Mouse (Mus musculus) urinary bladder, postnatal 36 days (tissue): ENCODE results near the gene Mpeg1.

ENCODE experiments used
- DNase-seq, 2 experiments: peaks; one replicate each; pipeline ENCODE4 v3.0.0; 2022; ENCODE audit warnings: low spot score in 2 of 2, mixed read lengths in 1 of 2

Gene Mpeg1

DNA sequence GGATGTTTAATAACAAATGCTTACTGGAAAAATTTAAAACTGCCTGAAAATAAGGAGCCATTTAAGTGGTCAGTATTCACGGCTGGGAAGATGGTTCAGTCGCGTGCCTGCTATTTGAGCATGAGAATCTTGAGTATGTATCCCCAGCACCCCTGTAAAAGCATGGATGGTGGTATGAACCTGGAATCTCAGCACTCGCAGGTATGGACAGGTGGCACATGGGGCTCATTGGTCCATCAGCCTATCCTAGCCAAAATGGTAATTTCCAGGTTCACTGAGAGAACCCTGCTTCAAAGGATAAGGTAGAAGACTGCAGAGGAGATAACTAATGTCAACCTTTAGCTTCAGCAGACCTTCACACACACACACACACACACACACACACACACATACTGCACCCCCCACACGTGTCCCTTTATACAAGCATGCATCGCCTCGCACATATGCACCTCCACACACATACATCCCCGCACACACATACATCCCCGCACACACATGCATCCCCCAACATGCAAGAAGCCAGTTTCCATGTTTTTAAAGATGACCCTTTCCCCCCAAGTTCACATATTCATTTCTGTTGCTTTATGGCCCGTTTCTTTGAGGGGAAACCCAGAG lies 5.1 kb downstream of the Mpeg1 start:
- DNase-seq: no peak

DNA sequence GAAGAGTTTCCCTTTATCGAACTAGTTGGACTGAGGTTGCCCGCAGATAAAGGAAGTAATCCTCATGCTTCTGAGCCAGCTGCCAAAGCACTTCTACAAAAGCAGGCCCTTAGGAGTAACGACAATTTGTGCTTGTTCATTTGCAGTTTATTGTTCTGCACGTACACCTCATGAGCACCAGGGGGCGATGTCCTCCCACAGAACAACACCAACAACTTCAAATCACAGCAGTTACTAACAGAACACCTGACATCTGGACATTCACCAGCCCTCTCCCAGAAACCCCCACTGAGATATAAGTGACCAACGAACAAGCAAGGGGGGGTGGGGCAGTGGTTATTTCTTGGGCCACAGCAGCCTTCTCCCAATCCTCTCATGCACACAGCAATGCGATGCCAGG lies 5.6 kb downstream of the Mpeg1 start:
- DNase-seq: peak in 1 of 2 experiments; percentile 69

DNA sequence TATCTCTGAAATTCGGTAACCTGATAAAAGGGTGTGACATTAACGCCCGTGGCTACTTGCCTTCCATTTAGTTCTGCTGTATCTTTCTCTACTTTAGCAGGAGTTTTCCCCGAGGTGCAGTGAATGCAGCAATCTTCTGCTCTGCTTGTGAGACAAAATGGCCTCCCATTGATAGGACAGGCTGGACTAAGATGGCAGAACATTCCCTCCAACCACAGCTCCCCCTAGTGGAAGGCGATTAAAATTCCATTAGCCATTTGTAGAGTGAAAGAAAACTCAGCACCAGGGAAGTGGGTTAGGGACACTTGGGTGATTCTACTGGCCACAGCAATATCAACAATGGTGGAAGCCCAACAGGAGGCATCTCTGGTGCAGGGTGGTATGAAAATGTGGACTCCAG lies 6.9 kb downstream of the Mpeg1 start:
- no peak for DNase-seq

DNA sequence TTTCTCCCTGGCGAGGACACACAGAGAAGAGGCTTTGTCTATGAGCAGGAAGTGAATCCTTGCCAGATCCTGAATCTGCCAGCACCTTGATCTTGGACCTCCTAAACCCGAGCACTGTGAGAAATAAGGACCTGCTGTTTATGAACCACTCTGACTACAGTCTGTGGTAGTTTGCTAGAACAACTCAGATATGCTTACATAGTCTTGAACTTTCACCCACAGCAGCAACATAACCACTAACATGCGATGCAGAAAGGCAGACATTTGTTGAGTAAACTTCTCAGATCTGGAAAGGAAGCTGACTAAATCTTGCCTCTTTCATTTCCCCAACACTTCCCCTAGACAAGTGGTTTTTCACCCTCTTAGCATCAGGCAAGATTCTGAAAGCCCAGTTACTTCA lies 11.3 kb downstream of the Mpeg1 start:
- DNase-seq: no peak

DNA sequence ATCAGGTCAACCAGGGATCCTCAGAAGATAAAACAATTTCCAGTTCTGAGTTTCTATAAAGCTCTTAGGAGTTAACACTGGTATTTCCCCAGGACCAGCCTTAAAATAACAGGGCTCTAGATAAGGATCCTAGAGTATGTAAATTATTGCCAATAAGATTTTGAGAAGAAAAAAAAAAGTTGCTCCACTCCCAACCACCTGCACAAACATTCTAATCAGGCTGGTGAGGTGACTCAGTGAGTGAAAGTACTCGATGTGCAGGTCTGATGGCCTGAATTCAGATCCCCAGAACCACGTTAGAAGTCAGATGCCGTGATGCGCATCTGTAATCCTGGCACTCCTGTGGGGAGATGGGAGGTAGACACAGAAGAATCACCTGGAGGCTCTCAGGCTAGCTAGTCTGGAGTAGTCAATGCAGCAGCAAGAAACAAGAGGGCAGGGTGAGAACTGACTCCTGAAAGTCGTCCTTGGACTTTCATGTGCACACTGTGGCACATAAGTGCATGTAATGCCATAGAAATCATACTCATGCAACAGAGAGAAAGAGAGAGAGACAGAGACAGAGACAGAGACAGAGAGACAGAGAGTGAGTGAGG lies 11.9 kb downstream of the Mpeg1 start:
- DNase-seq: peak in 1 of 2 experiments; percentile 44

DNA sequence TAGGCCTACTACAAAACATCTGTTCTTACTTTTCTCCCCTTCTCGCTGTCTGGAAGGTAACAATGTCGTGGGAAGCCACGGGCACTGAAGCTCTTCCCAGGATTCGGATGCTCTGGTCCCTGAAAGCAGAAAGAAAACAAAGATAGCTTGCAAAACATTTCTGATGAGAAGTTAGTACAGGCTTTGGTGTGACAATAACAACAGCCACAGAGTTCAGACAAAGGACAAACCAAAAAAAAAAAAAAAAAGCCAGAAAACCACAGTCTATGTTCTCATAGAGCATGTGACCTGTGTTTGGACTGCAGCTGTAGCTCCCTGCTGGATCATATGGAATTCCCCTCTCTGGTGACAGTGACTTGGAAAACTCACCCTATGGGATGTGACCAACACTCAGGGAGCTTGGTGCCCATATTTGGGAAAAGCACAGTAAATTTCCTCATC lies 12.6 kb downstream of the Mpeg1 start:
- no peak for DNase-seq

DNA sequence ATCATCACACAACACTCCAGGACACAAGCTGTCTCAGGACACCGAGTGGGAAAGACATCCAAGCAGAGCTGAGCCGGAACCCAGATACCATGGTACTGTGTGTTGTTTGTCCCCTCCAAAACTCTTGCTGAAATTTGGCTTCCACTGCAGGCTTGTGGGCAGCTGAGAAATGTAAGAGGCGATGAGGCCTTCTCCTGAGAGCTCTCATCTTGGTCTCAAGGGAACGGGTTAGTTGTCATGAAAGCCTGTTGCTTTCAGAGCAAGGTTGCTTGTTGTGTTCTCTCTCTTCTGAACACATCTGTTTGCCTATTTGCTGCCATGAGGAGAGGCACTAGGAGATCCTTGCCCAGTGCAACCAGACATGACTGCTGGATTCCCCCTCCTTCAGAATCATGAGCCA lies 13.4 kb downstream of the Mpeg1 start:
- no peak for DNase-seq

DNA sequence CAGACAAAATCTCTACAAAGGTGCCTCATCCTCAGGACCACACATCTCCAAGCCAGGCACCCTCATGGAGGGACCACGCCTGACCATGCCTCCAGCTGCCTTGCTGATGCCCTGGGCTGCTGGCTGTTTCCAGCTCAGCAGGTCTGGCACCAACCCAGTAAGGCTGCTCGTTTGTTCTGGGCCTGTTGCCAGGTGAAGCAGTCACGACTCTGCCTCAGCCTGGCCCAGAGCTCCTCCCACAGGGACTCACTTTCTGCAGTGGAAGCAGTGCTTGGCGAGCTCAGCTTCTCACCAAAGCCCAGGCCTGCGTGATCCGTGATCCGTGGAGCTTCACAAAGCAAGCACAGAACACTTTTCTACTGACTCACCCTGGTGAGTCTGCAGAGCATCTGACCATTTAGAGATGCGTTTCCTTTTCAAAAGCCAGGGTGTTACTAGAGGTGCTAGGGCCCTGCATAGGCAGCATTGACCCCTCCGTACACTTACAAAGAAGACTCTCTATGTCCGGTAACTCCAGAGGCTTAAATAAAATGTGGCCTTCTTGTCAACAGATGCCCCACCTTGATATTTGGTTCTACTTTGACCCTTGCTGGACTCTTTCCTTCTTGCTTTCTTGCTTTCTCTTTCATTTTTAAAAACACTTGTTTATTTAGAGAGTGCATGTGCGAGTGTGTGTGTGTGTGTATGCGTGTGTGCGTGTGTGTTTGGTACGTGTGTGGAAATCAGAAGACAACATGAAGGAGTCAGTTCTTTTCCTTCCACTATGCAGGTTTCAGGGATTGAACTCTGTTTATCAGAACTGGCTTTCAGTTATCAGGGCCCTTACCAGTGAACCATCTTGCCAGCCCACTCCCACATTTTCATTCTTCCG lies 15.0 kb downstream of the Mpeg1 start:
- peak; percentile 89 to 94 for DNase-seq

DNA sequence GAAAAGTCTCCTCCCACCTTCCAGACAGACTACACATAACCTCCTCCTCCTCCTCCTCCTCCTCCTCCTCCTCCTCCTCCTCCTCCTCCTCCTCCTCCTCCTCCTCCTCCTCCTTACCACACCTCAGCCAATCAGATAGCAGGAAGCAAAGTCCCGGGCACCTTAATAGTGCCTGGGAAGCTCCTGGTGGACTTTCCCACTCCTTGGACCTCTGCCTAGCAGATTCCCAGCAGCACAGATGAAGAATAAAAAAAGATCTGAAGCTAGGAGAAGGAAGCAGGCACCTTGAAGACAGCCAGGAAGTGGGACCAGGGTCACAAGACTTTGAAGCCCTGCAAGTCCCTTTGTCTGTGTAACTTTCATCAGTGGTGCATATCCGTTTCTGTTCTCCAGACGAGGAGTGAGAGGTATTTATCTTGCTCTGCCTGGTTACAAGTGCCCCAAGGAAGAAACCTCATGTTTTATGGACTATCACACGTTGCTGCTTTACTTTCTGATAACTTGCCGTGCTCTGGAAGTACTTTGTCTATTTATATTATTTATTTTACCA lies 16.2 kb downstream of the Mpeg1 start:
- DNase-seq: no peak

DNA sequence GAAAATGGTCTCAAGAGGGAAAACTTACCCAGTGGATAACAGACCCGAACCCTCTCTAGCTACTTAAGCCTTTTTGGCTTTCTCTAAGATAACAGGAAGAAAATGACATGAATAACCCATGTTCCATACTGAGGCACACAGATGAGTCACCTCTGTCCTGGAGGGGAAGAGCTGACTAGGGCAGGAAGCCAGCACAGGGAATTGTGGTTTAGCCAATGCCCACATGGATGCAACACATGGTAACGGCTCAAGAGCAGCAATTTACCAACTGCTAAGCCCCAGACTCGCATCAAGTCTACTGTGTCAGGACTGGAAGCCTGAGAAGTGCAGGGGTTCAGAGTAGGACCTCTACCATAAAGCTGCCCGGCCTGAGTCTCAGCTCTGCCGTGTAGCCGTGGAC lies 17.8 kb downstream of the Mpeg1 start:
- no peak for DNase-seq

DNA sequence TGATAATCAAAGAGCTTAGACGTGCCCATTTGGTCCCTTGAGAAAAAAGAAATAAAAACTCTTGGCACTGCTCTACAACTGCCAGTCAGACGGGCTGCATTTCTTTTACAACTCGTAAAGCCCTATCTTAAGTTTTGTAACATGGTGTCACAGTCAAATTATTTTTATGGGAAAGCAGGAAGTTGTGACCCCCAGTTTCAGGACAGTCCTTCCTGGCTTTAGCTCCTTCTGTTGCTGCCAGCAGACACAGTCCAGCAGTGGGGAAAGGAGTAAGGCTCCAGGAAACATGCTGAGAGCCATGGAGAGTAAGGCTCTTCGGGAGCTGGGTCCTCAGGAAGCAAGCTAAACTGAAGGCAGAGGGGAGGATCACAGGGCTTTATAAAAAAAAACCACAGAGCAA lies 23.2 kb downstream of the Mpeg1 start:
- peak in 1 of 2 experiments; percentile 30 for DNase-seq

DNA sequence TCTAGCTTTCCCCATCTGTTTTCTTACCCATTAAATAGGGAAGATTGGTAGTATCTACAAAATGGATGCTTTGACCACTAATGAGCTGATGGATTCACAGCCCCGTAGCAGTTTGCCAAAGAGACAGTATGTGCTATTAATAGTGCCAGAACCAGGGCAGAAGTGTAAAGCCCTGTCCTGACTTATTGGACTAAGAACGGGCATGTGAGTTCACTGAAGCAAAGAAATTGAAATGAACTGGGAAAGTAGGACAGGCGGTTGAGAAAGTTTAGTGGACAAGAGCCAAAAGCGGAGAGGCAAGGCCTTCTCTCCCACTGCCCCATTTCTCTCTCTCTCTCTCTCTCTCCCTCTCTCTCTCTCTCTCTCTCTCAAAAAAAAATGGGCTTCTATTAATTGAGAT lies 23.6 kb downstream of the Mpeg1 start:
- DNase-seq: no peak

DNA sequence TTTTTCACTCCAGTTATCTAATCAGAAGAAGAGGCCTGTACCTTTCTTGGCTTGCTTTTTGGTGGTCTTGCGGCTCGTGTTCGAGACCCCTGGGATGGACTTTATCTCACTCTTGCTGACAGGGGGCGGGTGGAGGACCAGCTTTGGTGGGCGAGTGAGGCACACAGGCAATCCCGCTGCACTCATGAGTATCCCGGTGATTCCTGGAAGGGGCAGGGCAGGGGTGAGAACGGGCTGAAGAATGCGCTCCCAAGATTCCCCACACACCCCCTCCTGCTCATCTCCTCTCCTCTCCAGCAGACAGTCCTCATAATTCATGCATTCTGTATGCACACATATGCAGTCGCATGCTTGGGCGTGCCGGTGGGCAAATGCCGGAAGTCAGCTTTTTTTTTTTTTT lies 24.6 kb downstream of the Mpeg1 start:
- no peak for DNase-seq

DNA sequence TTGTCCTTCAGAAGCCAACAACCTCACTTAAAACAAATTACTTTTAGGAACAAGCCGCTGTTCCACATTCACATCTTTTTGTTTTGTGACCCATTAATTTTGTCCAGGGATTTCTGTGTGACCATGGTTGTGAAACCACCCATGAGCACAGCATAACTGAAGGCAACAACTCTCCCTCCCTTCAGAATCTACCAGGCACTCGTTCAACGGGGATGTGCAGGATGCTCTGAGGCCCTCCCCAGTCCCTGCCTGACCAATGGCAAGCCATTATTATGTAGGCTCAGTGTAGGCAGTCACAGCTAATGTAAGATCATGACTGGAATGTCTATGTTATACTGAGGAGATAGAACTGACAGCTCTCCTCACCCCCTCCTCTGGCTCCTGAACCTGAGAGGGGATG lies 25.1 kb downstream of the Mpeg1 start:
- DNase-seq: no peak

DNA sequence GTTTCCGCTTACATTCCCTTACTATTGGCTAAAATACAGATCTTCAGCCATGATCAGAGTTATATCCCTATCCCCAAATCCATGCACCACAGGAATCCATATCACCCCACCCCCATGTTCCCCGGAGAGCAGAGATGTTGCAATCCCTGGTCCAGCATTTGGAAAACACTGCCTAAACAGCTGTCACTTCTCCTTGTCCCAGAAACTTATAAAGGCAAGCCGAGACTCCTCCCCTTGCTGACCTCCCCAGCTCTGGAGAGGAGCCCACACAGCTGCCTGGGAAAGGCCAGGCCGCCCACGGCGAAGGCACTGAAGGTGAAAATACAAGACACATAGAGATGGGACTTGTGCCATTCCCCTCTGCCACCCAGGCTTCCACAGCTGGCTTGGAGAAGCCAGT lies 26.3 kb downstream of the Mpeg1 start:
- DNase-seq: peak in 1 of 2 experiments; percentile 86

DNA sequence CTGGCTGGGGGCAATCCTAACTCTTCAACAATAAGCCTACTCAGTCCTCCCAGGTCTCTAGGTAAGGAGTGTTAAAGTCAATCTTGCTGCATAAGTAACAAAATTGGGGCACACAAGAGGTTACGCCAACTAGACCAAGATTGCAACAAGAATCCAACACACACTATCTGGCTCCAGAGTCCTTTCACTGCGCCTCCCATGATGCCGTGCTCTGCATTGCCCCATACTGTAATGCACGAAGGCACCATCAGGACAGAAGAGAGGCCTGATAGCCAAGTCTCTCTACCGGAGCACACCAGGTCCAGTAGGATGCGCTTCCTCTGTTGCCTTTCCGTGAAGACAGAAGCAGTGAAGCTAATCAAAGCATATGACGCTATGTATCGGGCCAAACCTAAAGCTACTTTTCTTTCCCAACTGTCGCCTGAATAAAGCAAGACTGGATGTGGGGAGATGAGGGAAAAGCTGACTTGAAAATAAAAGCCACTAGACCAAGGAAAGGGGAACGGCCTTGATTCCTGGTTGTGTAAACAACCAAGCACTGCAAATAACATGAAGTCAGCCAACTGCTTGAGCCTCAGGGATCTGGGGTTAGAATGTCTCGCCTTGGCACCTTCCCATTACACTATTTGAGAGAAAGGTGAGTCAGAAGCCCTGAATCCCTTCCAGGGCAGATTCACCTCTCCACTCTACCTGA lies 27.1 kb downstream of the Mpeg1 start:
- no peak for DNase-seq

DNA sequence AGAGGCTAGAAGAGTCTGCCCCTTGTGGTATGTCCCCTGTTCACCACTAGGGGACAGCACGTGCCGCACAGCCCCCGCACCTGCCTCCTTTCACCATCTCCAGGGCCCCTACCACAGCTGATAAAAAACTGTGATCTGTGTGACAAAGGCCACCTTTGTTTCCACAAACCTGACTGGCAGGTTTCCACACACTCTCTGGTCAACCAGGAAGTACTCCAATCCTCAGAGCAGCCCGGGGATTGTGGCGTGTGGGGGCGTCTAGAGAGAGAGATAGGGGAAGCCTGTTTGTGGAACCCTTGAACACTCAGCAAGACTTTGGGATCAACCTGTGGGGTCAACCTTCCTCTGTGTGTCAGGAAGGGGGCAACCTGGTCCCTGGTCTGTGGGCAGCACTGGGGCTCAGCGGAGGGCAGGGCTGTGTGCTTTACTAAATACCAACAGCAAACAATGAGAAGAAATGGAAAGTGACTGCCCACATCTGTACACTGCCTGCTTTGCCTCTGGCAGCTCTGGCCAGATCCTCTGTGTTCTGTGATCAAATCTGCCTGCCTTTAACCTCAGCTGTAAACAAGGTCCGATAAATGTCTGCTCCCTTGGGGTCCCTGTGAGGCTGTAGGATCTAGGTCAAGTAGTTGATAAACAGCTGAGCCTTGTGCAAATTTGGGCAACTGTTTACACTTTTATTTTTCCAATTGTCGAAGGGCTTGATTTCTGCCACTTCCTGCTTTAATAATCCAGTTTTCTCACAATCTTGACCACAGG lies 27.8 kb downstream of the Mpeg1 start:
- DNase-seq: peak; percentile 69 to 79

DNA sequence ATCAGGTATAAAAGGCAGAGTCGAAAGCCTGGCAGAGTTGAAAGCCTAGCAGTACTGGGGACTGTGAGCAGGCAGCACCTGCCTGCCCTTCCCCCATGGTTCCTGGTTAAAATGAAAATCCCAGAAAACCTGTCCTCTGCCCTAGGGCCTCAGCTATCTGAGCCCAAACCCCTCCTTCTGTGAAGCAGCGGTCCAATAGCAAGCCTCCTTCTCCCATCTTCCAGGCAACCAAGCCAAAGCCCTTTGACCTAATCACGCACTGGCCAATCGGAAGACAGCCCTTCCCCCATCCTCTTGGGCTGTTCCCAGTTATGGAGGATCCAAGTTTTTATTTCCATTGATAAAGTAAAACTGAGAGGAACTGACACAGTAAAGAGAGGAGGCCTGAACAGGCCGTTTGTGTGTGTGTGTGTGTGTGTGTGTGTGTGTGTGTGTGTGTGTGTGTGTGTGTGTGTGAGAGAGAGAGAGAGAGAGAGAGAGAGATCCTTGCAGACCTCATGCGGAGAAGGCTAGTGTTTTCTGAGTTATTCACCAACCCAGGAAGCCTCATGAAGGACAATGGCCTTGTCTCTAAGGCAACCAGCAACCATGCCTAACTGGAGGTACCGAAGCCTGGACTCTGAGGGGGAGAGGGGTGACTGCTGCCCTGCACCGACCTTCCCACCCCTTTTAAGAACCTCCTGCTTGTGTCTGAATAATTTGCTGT lies 28.5 kb downstream of the Mpeg1 start:
- DNase-seq: peak in 1 of 2 experiments; percentile 45

DNA sequence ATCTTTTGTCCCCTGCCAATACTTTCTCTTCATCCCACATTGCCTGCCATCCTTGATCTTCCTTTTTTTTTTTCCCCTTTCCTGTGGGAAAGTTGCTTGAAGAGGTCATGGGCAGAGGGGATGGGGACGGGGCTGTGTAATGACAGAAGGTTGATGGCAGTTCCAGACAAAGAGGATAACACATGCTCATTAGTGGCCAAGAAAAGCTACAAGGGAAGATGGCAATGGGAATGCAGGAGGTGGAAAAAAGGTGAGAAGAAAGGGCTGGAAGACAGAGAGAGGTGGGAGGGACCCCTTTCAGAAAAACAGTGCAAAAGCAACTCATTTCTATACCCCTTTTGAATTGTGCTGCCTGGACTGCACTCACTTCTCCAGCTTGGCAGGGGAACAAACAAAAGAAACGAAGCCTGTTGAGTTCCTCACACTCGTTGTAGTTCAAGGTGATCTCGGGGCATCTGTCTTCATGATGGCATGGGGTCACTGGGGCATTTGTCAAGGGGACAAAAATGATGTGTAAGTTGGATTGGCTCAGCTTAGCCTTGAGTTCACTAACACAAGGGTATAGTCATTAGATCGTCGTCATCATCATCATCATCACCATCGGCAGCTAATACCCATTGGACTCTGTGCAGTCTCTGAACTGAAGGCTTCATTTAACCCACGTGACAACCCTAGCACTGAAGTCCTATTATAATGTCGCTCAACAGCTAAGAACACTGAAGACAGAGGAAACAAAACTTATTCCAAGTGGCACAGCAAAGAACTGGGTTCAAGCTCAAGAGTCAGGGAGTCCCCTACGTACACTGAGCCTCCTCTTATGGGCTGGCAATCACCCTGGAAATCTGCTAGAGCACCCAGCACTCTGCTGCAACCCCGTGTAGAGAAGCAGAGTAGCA lies 29.3 kb downstream of the Mpeg1 start:
- DNase-seq: no peak

DNA sequence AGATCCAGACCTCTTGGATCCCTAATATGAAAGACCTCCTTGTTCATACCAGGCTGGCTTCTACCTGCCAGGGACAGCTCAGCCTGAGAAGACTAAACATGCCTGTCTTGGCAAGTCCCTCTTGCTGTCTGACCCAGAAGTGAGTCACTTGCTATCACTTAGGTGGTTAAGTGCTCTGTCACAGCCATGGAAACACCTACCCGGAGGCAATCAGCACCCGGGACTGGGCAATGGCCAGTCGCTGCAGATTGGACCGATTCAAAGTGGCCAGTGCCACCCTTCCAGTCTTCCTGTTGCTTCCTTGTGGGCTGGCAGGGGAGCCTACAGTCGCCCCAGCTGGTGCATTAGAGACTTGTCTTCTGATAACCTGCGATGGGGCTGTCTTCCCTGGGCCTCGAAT lies 31.1 kb downstream of the Mpeg1 start:
- DNase-seq: peak in 1 of 2 experiments; percentile 51
